Mouse (Mus musculus): Measurements from ENCODE around the gene Nacc2. TPM values are rescaled to one million over a fixed set of nuclear protein-coding genes. Genes with fewer than 3 reads are reported as not detected.

Gene Nacc2
- polyA plus RNA-seq, 1 experiment from 2014 or later, result 10.9 TPM

- no peaks in the 10 kb centered on the region for H3K9me3 ChIP-seq (ENCODE audit: control insufficient read depth, low read length)
- 78% methylated on average over 5 of the region's 5 CpGs for WGBS
These were observed 48.5 kb downstream of the Nacc2 start for GRCm38 (mm10) chr2:26074551-26074950.

GRCm38 (mm10) chr2:26068592-26068991, 54.4 kb downstream of the Nacc2 start:
- Histone ChIP-seq H3K27me3 (ENCODE audit: control insufficient read depth, insufficient read depth, low read depth, low read length) (no peaks in the 10 kb centered on the region), H3K4me2 (ENCODE audit: low read depth, low read length) (no peak overlapping the region), H3K27ac (ENCODE audit: low read length) (no peak overlapping the region), H3K4me1 (replicated peaks; ENCODE audit: control insufficient read depth, insufficient read depth, low read length) (no peaks in the 10 kb centered on the region), H3K9me3 (ENCODE audit: control insufficient read depth, low read length) (no peaks in the 10 kb centered on the region), H3K36me3 (ENCODE audit: control insufficient read depth, insufficient read depth, low read length) (no peaks in the 10 kb centered on the region), H3K9ac (ENCODE audit: low read length) (no peak overlapping the region), H3K4me3 (ENCODE audit: low read length) (no peak overlapping the region)
- 88% methylated on average over 1 of the region's 1 CpGs for WGBS
- no peak for ATAC-seq (ENCODE audit: low read depth)

More at GRCm38 (mm10) chr2:26074551-26074950, 48.5 kb downstream of the Nacc2 start:
- no peak overlapping the region for H3K9ac ChIP-seq (ENCODE audit: low read length)
- ATAC-seq (ENCODE audit: low read depth), result no peak
- no peak overlapping the region for H3K4me2 ChIP-seq (ENCODE audit: low read depth, low read length)
- no peaks in the 10 kb centered on the region for H3K36me3 ChIP-seq (ENCODE audit: control insufficient read depth, insufficient read depth, low read length)
- no peaks in the 10 kb centered on the region for H3K4me1 ChIP-seq (replicated peaks; ENCODE audit: control insufficient read depth, insufficient read depth, low read length)
- H3K4me3 ChIP-seq (ENCODE audit: low read length), result no peak overlapping the region
- no peaks in the 10 kb centered on the region for H3K27me3 ChIP-seq (ENCODE audit: control insufficient read depth, insufficient read depth, low read depth, low read length)
- no peak overlapping the region for H3K27ac ChIP-seq (ENCODE audit: low read length)

- Histone ChIP-seq H3K27me3 (ENCODE audit: control insufficient read depth, insufficient read depth, low read depth, low read length) (no peaks in the 10 kb centered on the region), H3K4me1 (replicated peaks; ENCODE audit: control insufficient read depth, insufficient read depth, low read length) (no peaks in the 10 kb centered on the region), H3K27ac (ENCODE audit: low read length) (no peak overlapping the region), H3K4me2 (ENCODE audit: low read depth, low read length) (no peak overlapping the region), H3K4me3 (ENCODE audit: low read length) (no peak overlapping the region), H3K36me3 (ENCODE audit: control insufficient read depth, insufficient read depth, low read length) (no peaks in the 10 kb centered on the region), H3K9ac (ENCODE audit: low read length) (no peak overlapping the region), H3K9me3 (ENCODE audit: control insufficient read depth, low read length) (no peaks in the 10 kb centered on the region)
- WGBS, result 61% methylated on average over 7 of the region's 7 CpGs
- ATAC-seq (ENCODE audit: low read depth), result no peak
These were observed 54.8 kb downstream of the Nacc2 start for GRCm38 (mm10) chr2:26068175-26068574.

GRCm38 (mm10) chr2:26066527-26066926, 56.5 kb downstream of the Nacc2 start:
- no peak overlapping the region for H3K4me2 ChIP-seq (ENCODE audit: low read depth, low read length)
- no peaks in the 10 kb centered on the region for H3K27me3 ChIP-seq (ENCODE audit: control insufficient read depth, insufficient read depth, low read depth, low read length)
- H3K27ac ChIP-seq (ENCODE audit: low read length), result no peak overlapping the region
- H3K4me3 ChIP-seq (ENCODE audit: low read length), result no peak overlapping the region
- H3K9me3 ChIP-seq (ENCODE audit: control insufficient read depth, low read length), result no peaks in the 10 kb centered on the region
- 80% methylated on average over 14 of the region's 14 CpGs for WGBS
- ATAC-seq (ENCODE audit: low read depth), result no peak
- H3K4me1 ChIP-seq (replicated peaks; ENCODE audit: control insufficient read depth, insufficient read depth, low read length), result no peaks in the 10 kb centered on the region
- no peaks in the 10 kb centered on the region for H3K36me3 ChIP-seq (ENCODE audit: control insufficient read depth, insufficient read depth, low read length)
- no peak overlapping the region for H3K9ac ChIP-seq (ENCODE audit: low read length)

- no peaks in the 10 kb centered on the region for H3K36me3 ChIP-seq (ENCODE audit: control insufficient read depth, insufficient read depth, low read length)
- H3K27me3 ChIP-seq (ENCODE audit: control insufficient read depth, insufficient read depth, low read depth, low read length), result no peaks in the 10 kb centered on the region
- no peaks in the 10 kb centered on the region for H3K9me3 ChIP-seq (ENCODE audit: control insufficient read depth, low read length)
- no peak for ATAC-seq (ENCODE audit: low read depth)
- no peak overlapping the region for H3K4me2 ChIP-seq (ENCODE audit: low read depth, low read length)
- H3K9ac ChIP-seq (ENCODE audit: low read length), result no peak overlapping the region
- no peaks in the 10 kb centered on the region for H3K4me1 ChIP-seq (replicated peaks; ENCODE audit: control insufficient read depth, insufficient read depth, low read length)
- no peak overlapping the region for H3K4me3 ChIP-seq (ENCODE audit: low read length)
- WGBS, result 65% methylated on average over 13 of the region's 13 CpGs
- H3K27ac ChIP-seq (ENCODE audit: low read length), result no peak overlapping the region
These were observed 60.1 kb downstream of the Nacc2 start for GRCm38 (mm10) chr2:26062742-26063427.

GRCm38 (mm10) chr2:26062241-26062640, 60.8 kb downstream of the Nacc2 start:
- Histone ChIP-seq H3K9me3 (ENCODE audit: control insufficient read depth, low read length) (no peaks in the 10 kb centered on the region), H3K4me1 (replicated peaks; ENCODE audit: control insufficient read depth, insufficient read depth, low read length) (no peaks in the 10 kb centered on the region), H3K4me2 (ENCODE audit: low read depth, low read length) (no peak overlapping the region), H3K4me3 (ENCODE audit: low read length) (no peak overlapping the region), H3K36me3 (ENCODE audit: control insufficient read depth, insufficient read depth, low read length) (no peaks in the 10 kb centered on the region), H3K9ac (ENCODE audit: low read length) (no peak overlapping the region), H3K27me3 (ENCODE audit: control insufficient read depth, insufficient read depth, low read depth, low read length) (no peaks in the 10 kb centered on the region), H3K27ac (ENCODE audit: low read length) (no peak overlapping the region)
- 56% methylated on average over 4 of the region's 4 CpGs for WGBS
- no peak for ATAC-seq (ENCODE audit: low read depth)

- Histone ChIP-seq H3K9ac (ENCODE audit: low read length) (no peak overlapping the region), H3K27me3 (ENCODE audit: control insufficient read depth, insufficient read depth, low read depth, low read length) (no peaks in the 10 kb centered on the region), H3K36me3 (ENCODE audit: control insufficient read depth, insufficient read depth, low read length) (no peaks in the 10 kb centered on the region), H3K4me3 (ENCODE audit: low read length) (no peak overlapping the region), H3K9me3 (ENCODE audit: control insufficient read depth, low read length) (no peaks in the 10 kb centered on the region), H3K4me2 (ENCODE audit: low read depth, low read length) (no peak overlapping the region), H3K27ac (ENCODE audit: low read length) (no peak overlapping the region), H3K4me1 (replicated peaks; ENCODE audit: control insufficient read depth, insufficient read depth, low read length) (no peaks in the 10 kb centered on the region)
- 63% methylated on average over 21 of the region's 21 CpGs for WGBS
- ATAC-seq (ENCODE audit: low read depth), result no peak
These were observed 61.9 kb downstream of the Nacc2 start for GRCm38 (mm10) chr2:26061018-26061666.

- no peak overlapping the region for H3K4me3 ChIP-seq (ENCODE audit: low read length)
- WGBS, result 67% methylated on average over 7 of the region's 7 CpGs
- no peak for ATAC-seq (ENCODE audit: low read depth)
- no peaks in the 10 kb centered on the region for H3K4me1 ChIP-seq (replicated peaks; ENCODE audit: control insufficient read depth, insufficient read depth, low read length)
- H3K4me2 ChIP-seq (ENCODE audit: low read depth, low read length), result no peak overlapping the region
- no peak overlapping the region for H3K27ac ChIP-seq (ENCODE audit: low read length)
- H3K36me3 ChIP-seq (ENCODE audit: control insufficient read depth, insufficient read depth, low read length), result no peaks in the 10 kb centered on the region
- no peaks in the 10 kb centered on the region for H3K9me3 ChIP-seq (ENCODE audit: control insufficient read depth, low read length)
- no peaks in the 10 kb centered on the region for H3K27me3 ChIP-seq (ENCODE audit: control insufficient read depth, insufficient read depth, low read depth, low read length)
- no peak overlapping the region for H3K9ac ChIP-seq (ENCODE audit: low read length)
These were observed 66.0 kb downstream of the Nacc2 start for GRCm38 (mm10) chr2:26057053-26057452.

GRCm38 (mm10) chr2:26056226-26056625, 66.8 kb downstream of the Nacc2 start:
- Histone ChIP-seq H3K27me3 (ENCODE audit: control insufficient read depth, insufficient read depth, low read depth, low read length) (no peaks in the 10 kb centered on the region), H3K4me2 (ENCODE audit: low read depth, low read length) (no peak overlapping the region), H3K9me3 (ENCODE audit: control insufficient read depth, low read length) (no peaks in the 10 kb centered on the region), H3K4me3 (ENCODE audit: low read length) (no peak overlapping the region), H3K27ac (ENCODE audit: low read length) (no peak overlapping the region), H3K36me3 (ENCODE audit: control insufficient read depth, insufficient read depth, low read length) (no peaks in the 10 kb centered on the region), H3K9ac (ENCODE audit: low read length) (no peak overlapping the region), H3K4me1 (replicated peaks; ENCODE audit: control insufficient read depth, insufficient read depth, low read length) (no peaks in the 10 kb centered on the region)
- ATAC-seq (ENCODE audit: low read depth), result no peak
- 54% methylated on average over 5 of the region's 5 CpGs for WGBS
